Mouse (Mus musculus): Measurements from ENCODE around the gene Gm17660.

DNA sequence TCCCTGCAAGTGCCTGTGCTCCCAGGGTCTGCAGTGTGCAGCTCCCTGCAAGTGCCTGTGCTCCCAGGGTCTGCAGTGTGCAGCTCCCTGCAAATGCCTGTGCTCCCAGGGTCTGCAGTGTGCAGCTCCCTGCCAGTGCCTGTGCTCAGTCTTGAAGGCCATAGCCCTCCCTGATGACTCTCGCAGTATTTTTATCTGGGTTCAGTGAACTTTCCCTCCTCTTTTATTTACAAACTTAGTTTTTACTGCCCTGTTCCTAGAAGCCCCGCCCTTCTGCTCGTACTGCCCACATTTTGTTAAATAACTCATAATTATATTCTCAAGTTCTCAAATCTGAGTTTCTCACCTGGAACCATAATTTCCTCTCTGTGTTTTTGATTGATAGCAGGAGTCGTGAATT, 25.8 kb upstream of the Gm17660 start:
- no peak for TF ChIP-seq CTCF (IDR thresholded peaks at IDR 0.05; ENCODE audit: borderline replicate concordance, insufficient read depth, low read depth, low read length)
- no peak for TF ChIP-seq POLR2A (IDR thresholded peaks at IDR 0.05; ENCODE audit: borderline replicate concordance, insufficient read depth, low read length)
